Mouse (Mus musculus) forebrain, embryonic 11.5 days (tissue): ENCODE data around the gene Gm29797. TPM values are rescaled to one million over a fixed set of nuclear protein-coding genes. Genes with fewer than 3 reads are reported as not detected.
A peak's percentile ranks its signal among the peaks of the same experiment; 100 is the strongest.

Experiments used
- ATAC-seq: fragments of 200-750 bp; cut with Nextera tagmentation; replicated peaks from 2 replicates; pipeline ENCODE4 v1.8.0; 2017; ENCODE audit warnings: moderate TSS enrichment; ENCODE audit not compliant: low FRiP score
- DNase-seq: peaks from one replicate; pipeline ENCODE4 v3.0.0-alpha.2; 2017; ENCODE audit warnings: low spot score
- H3K27ac ChIP-seq: fragments of 300-500 bp; sonication (generic); 2 replicates; pipeline ENCODE4 v1.5.1; 2014; ENCODE audit warnings: low read depth, low read length
- H3K27me3 ChIP-seq: fragments of 300-500 bp; sonication (generic); 2 replicates; pipeline ENCODE4 v1.6.1; 2014; ENCODE audit warnings: mild to moderate bottlenecking, low read length, mixed read lengths; ENCODE audit not compliant: control insufficient read depth, insufficient read depth
- H3K36me3 ChIP-seq: fragments of 300-500 bp; sonication (generic); 2 replicates; pipeline ENCODE4 v1.6.1; 2014; ENCODE audit warnings: mild to moderate bottlenecking, low read length, moderate library complexity, mixed read lengths; ENCODE audit not compliant: control insufficient read depth, insufficient read depth
- H3K4me1 ChIP-seq: fragments of 300-500 bp; sonication (generic); replicated peaks from 2 replicates; pipeline ENCODE4 v1.6.1; 2014; ENCODE audit warnings: low read length, mixed read lengths; ENCODE audit not compliant: control insufficient read depth, insufficient read depth
- H3K4me2 ChIP-seq: fragments of 300-500 bp; sonication (generic); 2 replicates; pipeline ENCODE4 v1.6.1; 2014; ENCODE audit warnings: low read depth, mild to moderate bottlenecking, low read length, moderate library complexity, mixed read lengths; ENCODE audit not compliant: severe bottlenecking
- H3K4me3 ChIP-seq: fragments of 300-500 bp; sonication (generic); 2 replicates; pipeline ENCODE4 v1.5.1; 2014; ENCODE audit warnings: low read depth, low read length
- H3K9ac ChIP-seq: fragments of 300-500 bp; sonication (generic); 2 replicates; pipeline ENCODE4 v1.6.1; 2014; ENCODE audit warnings: low read length
- H3K9me3 ChIP-seq: fragments of 300-500 bp; sonication (generic); 2 replicates; pipeline ENCODE4 v1.6.1; 2016; ENCODE audit warnings: low read length, mixed read lengths; ENCODE audit not compliant: control insufficient read depth
- WGBS: fragments of 180-500 bp; shearing (Covaris S2); extraction: QIAGEN DNeasy Blood & Tissue Kit; methylation state at CpG from one replicate; pipeline ENCODE4 v1.1.7; 2014; 5-methylcytosine and 5-hydroxymethylcytosine counted together
- polyA plus RNA-seq: library from polyadenylated mRNA; unstranded; fragments of >200 nt; fragmentation: Nextera tagmentation; extraction: Ambion mirVana; gene quantifications from 2 replicates; pipeline ENCODE4 v1.2.1, GENCODE M21; 2014

Gene Gm29797
- polyA plus RNA-seq, 1 experiment from 2014 or later, result not detected

- Histone ChIP-seq H3K4me3 (no peak overlapping the region), H3K27me3 (no peaks in the 10 kb centered on the region), H3K27ac (no peak overlapping the region), H3K4me2 (no peak overlapping the region), H3K9me3 (no peaks in the 10 kb centered on the region), H3K36me3 (no peaks in the 10 kb centered on the region; the same call in 1 of the 2 replicates), H3K4me1 (peaks cover 9% of the 10 kb centered on the region; the same call in 1 of the 2 replicates), H3K9ac (no peak overlapping the region)
- WGBS, result 69% methylated on average over 4 of the region's 4 CpGs
- no peak for ATAC-seq
- peak; percentile 46 for DNase-seq
These were observed 26.5 kb downstream of the Gm29797 start for GRCm38 (mm10) chr2:181683381-181683780.

- H3K4me1 ChIP-seq, result peaks cover 6% of the 10 kb centered on the region; the same call in 1 of the 2 replicates
- no peak overlapping the region for H3K4me3 ChIP-seq
- no peaks in the 10 kb centered on the region for H3K9me3 ChIP-seq
- H3K36me3 ChIP-seq, result no peaks in the 10 kb centered on the region; the same call in 1 of the 2 replicates
- H3K27me3 ChIP-seq, result no peaks in the 10 kb centered on the region
- WGBS, result 84% methylated on average over 1 of the region's 1 CpGs
- no peak for ATAC-seq
- H3K27ac ChIP-seq, result no peak overlapping the region
- H3K9ac ChIP-seq, result no peak overlapping the region
- DNase-seq, result no peak
- no peak overlapping the region for H3K4me2 ChIP-seq
These were observed 27.9 kb downstream of the Gm29797 start for GRCm38 (mm10) chr2:181684713-181685112.

- Histone ChIP-seq H3K9me3 (no peaks in the 10 kb centered on the region), H3K4me3 (no peak overlapping the region), H3K27me3 (no peaks in the 10 kb centered on the region), H3K36me3 (no peaks in the 10 kb centered on the region; the same call in 1 of the 2 replicates), H3K9ac (no peak overlapping the region), H3K4me2 (no peak overlapping the region), H3K27ac (no peak overlapping the region), H3K4me1 (peaks cover 3% of the 10 kb centered on the region; the same call in 1 of the 2 replicates)
- 94% methylated on average over 4 of the region's 4 CpGs for WGBS
- ATAC-seq (no peak), DNase-seq (no peak)
These were observed 28.9 kb downstream of the Gm29797 start for GRCm38 (mm10) chr2:181685686-181686085.

GRCm38 (mm10) chr2:181687586-181687985, 30.8 kb downstream of the Gm29797 start:
- DNase-seq, result no peak
- H3K36me3 ChIP-seq, result no peaks in the 10 kb centered on the region; the same call in 1 of the 2 replicates

GRCm38 (mm10) chr2:181689466-181690160, 32.8 kb downstream of the Gm29797 start:
- no peaks in the 10 kb centered on the region for H3K9me3 ChIP-seq
- H3K4me3 ChIP-seq, result no peak overlapping the region
- no peaks in the 10 kb centered on the region for H3K27me3 ChIP-seq
- WGBS, result 93% methylated on average over 10 of the region's 10 CpGs
- no peaks in the 10 kb centered on the region; the same call in 1 of the 2 replicates for H3K36me3 ChIP-seq
- no peak overlapping the region for H3K27ac ChIP-seq
- H3K4me2 ChIP-seq, result no peak overlapping the region
- ATAC-seq (no peak), DNase-seq (no peak)
- no peaks in the 10 kb centered on the region; the same call in 1 of the 2 replicates for H3K4me1 ChIP-seq
- H3K9ac ChIP-seq, result no peak overlapping the region

More at GRCm38 (mm10) chr2:181687586-181687985, 30.8 kb downstream of the Gm29797 start:
- 96% methylated on average over 8 of the region's 8 CpGs for WGBS
- no peak overlapping the region for H3K27ac ChIP-seq
- no peaks in the 10 kb centered on the region; the same call in 1 of the 2 replicates for H3K4me1 ChIP-seq
- H3K9ac ChIP-seq, result no peak overlapping the region
- no peak overlapping the region for H3K4me3 ChIP-seq
- no peak for ATAC-seq
- no peaks in the 10 kb centered on the region for H3K9me3 ChIP-seq
- H3K27me3 ChIP-seq, result no peaks in the 10 kb centered on the region
- no peak overlapping the region for H3K4me2 ChIP-seq

- H3K27ac ChIP-seq, result no peak overlapping the region
- WGBS, result 89% methylated on average over 6 of the region's 6 CpGs
- H3K4me3 ChIP-seq, result no peak overlapping the region
- no peaks in the 10 kb centered on the region for H3K9me3 ChIP-seq
- H3K9ac ChIP-seq, result no peak overlapping the region
- no peak for DNase-seq
- ATAC-seq, result no peak
- H3K27me3 ChIP-seq, result no peaks in the 10 kb centered on the region
- no peaks in the 10 kb centered on the region; the same call in 1 of the 2 replicates for H3K4me1 ChIP-seq
- H3K36me3 ChIP-seq, result no peaks in the 10 kb centered on the region; the same call in 1 of the 2 replicates
- no peak overlapping the region for H3K4me2 ChIP-seq
These were observed 34.2 kb downstream of the Gm29797 start for GRCm38 (mm10) chr2:181691083-181691482.

GRCm38 (mm10) chr2:181691571-181691970, 34.7 kb downstream of the Gm29797 start:
- Histone ChIP-seq H3K27me3 (no peaks in the 10 kb centered on the region), H3K4me1 (no peaks in the 10 kb centered on the region; the same call in 1 of the 2 replicates), H3K9ac (no peak overlapping the region), H3K4me3 (no peak overlapping the region), H3K36me3 (no peaks in the 10 kb centered on the region; the same call in 1 of the 2 replicates), H3K4me2 (no peak overlapping the region), H3K9me3 (no peaks in the 10 kb centered on the region), H3K27ac (no peak overlapping the region)
- 92% methylated on average over 4 of the region's 4 CpGs for WGBS
- DNase-seq (no peak), ATAC-seq (no peak)

- Histone ChIP-seq H3K27ac (no peak overlapping the region), H3K4me3 (no peak overlapping the region; the same call in 1 of the 2 replicates), H3K27me3 (no peaks in the 10 kb centered on the region), H3K9me3 (no peaks in the 10 kb centered on the region), H3K9ac (no peak overlapping the region), H3K4me2 (no peak overlapping the region), H3K36me3 (no peaks in the 10 kb centered on the region; the same call in 1 of the 2 replicates), H3K4me1 (no peaks in the 10 kb centered on the region; the same call in 1 of the 2 replicates)
- 95% methylated on average over 3 of the region's 3 CpGs for WGBS
- no peak for DNase-seq
- ATAC-seq, result no peak
These were observed 35.5 kb downstream of the Gm29797 start for GRCm38 (mm10) chr2:181692304-181692703.
